Mouse (Mus musculus) liver, embryonic 14.5 days (tissue): ENCODE measurements around the gene Fam81a. TPM values are rescaled to one million over a fixed set of nuclear protein-coding genes. Genes with fewer than 3 reads are reported as not detected.

Experiments
- ATAC-seq: fragments of 200-750 bp; cut with Nextera tagmentation; 2 replicates; pipeline ENCODE4 v1.8.0; 2017; ENCODE audit warnings: moderate number of reproducible peaks, mild to moderate bottlenecking, moderate library complexity; ENCODE audit not compliant: insufficient read depth
- DNase-seq, 3 experiments: peaks; one replicate each; pipeline ENCODE4 v3.0.0-alpha.2; 2012 to 2013; ENCODE audit warnings: low read depth in 3 of 3, low spot score in 3 of 3
- H3K27ac ChIP-seq: fragments of 300-500 bp; sonication (generic); 2 replicates; pipeline ENCODE4 v1.5.1; 2014; ENCODE audit warnings: moderate library complexity, mild to moderate bottlenecking, control low read depth, inconsistent platforms
- H3K27me3 ChIP-seq: fragments of 300-500 bp; sonication (generic); 2 replicates; pipeline ENCODE4 v1.6.1; 2014; ENCODE audit warnings: mild to moderate bottlenecking, low read length, moderate library complexity; ENCODE audit not compliant: control insufficient read depth, insufficient read depth
- H3K36me3 ChIP-seq: fragments of 300-500 bp; sonication (generic); replicated peaks from 2 replicates; pipeline ENCODE4 v1.6.1; 2014; ENCODE audit warnings: low read depth; ENCODE audit not compliant: control insufficient read depth, insufficient read depth
- H3K4me1 ChIP-seq, 2 experiments: fragments of 200-500 bp in 1 of 2; fragments of 300-500 bp in 1 of 2; sonication (generic) in 1 of 2; replicated peaks; 2 replicates each; pipeline ENCODE4 v1.6.1; 2012 to 2014; ENCODE audit warnings: antibody characterized with exemption in 1 of 2, inconsistent platforms in 1 of 2, low read length in 1 of 2; ENCODE audit not compliant: control insufficient read depth in 2 of 2, insufficient read depth in 2 of 2
- H3K4me2 ChIP-seq: fragments of 300-500 bp; sonication (generic); 2 replicates; pipeline ENCODE4 v1.6.1; 2014; ENCODE audit warnings: low read depth, mild to moderate bottlenecking, control low read depth, moderate library complexity
- H3K4me3 ChIP-seq, 2 experiments: fragments of 200-500 bp in 1 of 2; fragments of 300-500 bp in 1 of 2; sonication (generic) in 1 of 2; 2 replicates each; pipeline ENCODE4 v1.5.1; 2012 to 2014; ENCODE audit warnings: low read depth in 2 of 2, low read length in 2 of 2, mild to moderate bottlenecking in 2 of 2, control low read depth in 1 of 2, inconsistent platforms in 1 of 2, moderate library complexity in 1 of 2; ENCODE audit not compliant: insufficient read depth in 1 of 2
- H3K9ac ChIP-seq: fragments of 300-500 bp; sonication (generic); replicated peaks from 2 replicates; pipeline ENCODE4 v1.6.1; 2014; ENCODE audit warnings: mild to moderate bottlenecking, control low read depth, moderate library complexity
- H3K9me3 ChIP-seq: fragments of 300-500 bp; sonication (generic); 2 replicates; pipeline ENCODE4 v1.6.1; 2016; ENCODE audit warnings: low read length, mixed read lengths; ENCODE audit not compliant: control insufficient read depth
- CTCF ChIP-seq: IDR thresholded peaks from 2 replicates; pipeline ENCODE4 v1.5.1; 2016; ENCODE audit warnings: antibody characterized with exemption, low read depth, control low read depth
- EP300 ChIP-seq: IDR thresholded peaks from 2 replicates; pipeline ENCODE4 v1.6.1; 2016; ENCODE audit warnings: antibody characterized with exemption, low read depth
- WGBS: fragments of 180-500 bp; shearing (Covaris S2); extraction: QIAGEN DNeasy Blood & Tissue Kit; methylation state at CpG from one replicate; pipeline ENCODE4 v1.1.7; 2014; ENCODE audit not compliant: insufficient replicate concordance; 5-methylcytosine and 5-hydroxymethylcytosine counted together
- polyA plus RNA-seq, 2 experiments: library from polyadenylated mRNA; depleted of rRNA in 1 of 2; stranded (reverse) in 1 of 2; unstranded in 1 of 2; fragments of >200 nt; fragmentation: Nextera tagmentation in 1 of 2; extraction: Ambion mirVana in 1 of 2; gene quantifications; 2 replicates each; pipeline versions ENCODE4 v1.2.1 to v1.2.3; 2012 to 2014

The Fam81a gene
- polyA plus RNA-seq, 2 experiments: 0.36 to 0.47 TPM

GRCm38 (mm10) chr9:70072387-70072786 is 70.0 kb downstream of the Fam81a start:
- DNase-seq: no peak
- Histone ChIP-seq H3K27ac (no peak overlapping the region), H3K36me3 (no peaks in the 10 kb centered on the region), H3K4me1 (peaks cover 0 to 2% of the 10 kb centered on the region in 2 experiments; a peak in 1 of 4 replicates), H3K4me2 (no peak overlapping the region), H3K4me3 (no peak overlapping the region), H3K9ac (no peak overlapping the region), H3K9me3 (no peaks in the 10 kb centered on the region), H3K27me3 (no peaks in the 10 kb centered on the region)
- no peak for ATAC-seq
- TF ChIP-seq CTCF: no peak
- TF ChIP-seq EP300: no peak
- WGBS: 65% methylated on average over 8 of the region's 8 CpGs

- Histone ChIP-seq H3K9me3 (no peaks in the 10 kb centered on the region), H3K4me1 (peaks cover 0 to 2% of the 10 kb centered on the region in 2 experiments; a peak in 1 of 4 replicates), H3K4me3 (no peak overlapping the region), H3K9ac (no peak overlapping the region), H3K4me2 (no peak overlapping the region), H3K36me3 (no peaks in the 10 kb centered on the region), H3K27ac (no peak overlapping the region), H3K27me3 (no peaks in the 10 kb centered on the region)
- WGBS: 57% methylated on average over 8 of the region's 8 CpGs
- no peak for DNase-seq
- TF ChIP-seq EP300: no peak
- no peak for ATAC-seq
Measured at GRCm38 (mm10) chr9:70069961-70070435, 72.4 kb downstream of the Fam81a start.

- Histone ChIP-seq H3K9ac (no peak overlapping the region), H3K4me2 (no peak overlapping the region), H3K36me3 (no peaks in the 10 kb centered on the region), H3K9me3 (no peaks in the 10 kb centered on the region), H3K4me3 (no peak overlapping the region), H3K27me3 (no peaks in the 10 kb centered on the region), H3K27ac (no peak overlapping the region), H3K4me1 (peaks cover 0 to 2% of the 10 kb centered on the region in 2 experiments; a peak in 1 of 4 replicates)
- ATAC-seq (no peak), DNase-seq (no peak)
- TF ChIP-seq CTCF: no peak
- 66% methylated on average over 3 of the region's 3 CpGs for WGBS
Measured at GRCm38 (mm10) chr9:70067497-70067896, 74.9 kb downstream of the Fam81a start.

GRCm38 (mm10) chr9:70062012-70062411 is 80.3 kb downstream of the Fam81a start:
- H3K9ac ChIP-seq: no peak overlapping the region
- no peak overlapping the region for H3K4me2 ChIP-seq
- H3K36me3 ChIP-seq: no peaks in the 10 kb centered on the region
- TF ChIP-seq EP300 (no peak), CTCF (no peak)
- no peaks in the 10 kb centered on the region for H3K4me1 ChIP-seq
- H3K27ac ChIP-seq: no peak overlapping the region
- no peak for ATAC-seq
- H3K4me3 ChIP-seq: no peak overlapping the region
- WGBS: 67% methylated on average over 3 of the region's 3 CpGs
- DNase-seq: no peak
- no peaks in the 10 kb centered on the region for H3K9me3 ChIP-seq
- H3K27me3 ChIP-seq: no peaks in the 10 kb centered on the region

GRCm38 (mm10) chr9:70053411-70053810 is 88.9 kb downstream of the Fam81a start:
- no peak for TF ChIP-seq CTCF
- TF ChIP-seq EP300: no peak
- no peaks in the 10 kb centered on the region for H3K27me3 ChIP-seq
- DNase-seq (no peak), ATAC-seq (no peak)
- no peaks in the 10 kb centered on the region for H3K9me3 ChIP-seq
- H3K4me1 ChIP-seq: peaks cover 0 to 2% of the 10 kb centered on the region in 2 experiments; a peak in 1 of 4 replicates
- H3K27ac ChIP-seq: no peak overlapping the region
- no peak overlapping the region for H3K4me2 ChIP-seq
- WGBS: 32% methylated on average over 3 of the region's 3 CpGs
- no peaks in the 10 kb centered on the region for H3K36me3 ChIP-seq
- no peak overlapping the region for H3K4me3 ChIP-seq
- no peak overlapping the region for H3K9ac ChIP-seq
